8 mouse cellular contexts compared by ENCODE assay signal in genomic region chr5:92083417-92084038, GRCm38 (mm10). TPM values are rescaled to one million over a fixed set of nuclear protein-coding genes. Genes with fewer than 3 reads are reported as not detected.
DNase-seq lines count a peak whose midpoint lies in the region; ATAC-seq lines count a peak whose summit lies in the region.

Gene G3bp2, minus strand, starts transcription at chr5:92083719.

- no peaks in the 10 kb centered on the region for H3K36me3 ChIP-seq in intestine, embryonic 14.5 days (ENCODE audit: control insufficient read depth, insufficient read depth, low read length)

- H3K4me3 ChIP-seq in intestine, embryonic 14.5 days (ENCODE audit: low read depth, low read length) = peak within 1 kb of the TSS; percentile 93

- peak within 1 kb of the TSS; percentile 82 for H3K4me2 ChIP-seq in intestine, embryonic 14.5 days (ENCODE audit: low read length)

- H3K4me1 ChIP-seq in intestine, embryonic 14.5 days (replicated peaks; ENCODE audit: control insufficient read depth, insufficient read depth, low read length) = peaks cover 25% of the 10 kb centered on the region

- WGBS in intestine, embryonic 14.5 days = under 1% methylated on average over 64 of the region's 65 CpGs

- H3K27ac ChIP-seq in intestine, embryonic 14.5 days (ENCODE audit: low read depth) = peak within 1 kb of the TSS; percentile 99

- intact Hi-C loops in left cerebral cortex, postnatal 14 days (cut with DNase I) = loop anchor here (2.0 kb wide), 1 partner anchor 53 kb away; the partner anchor contains the start of gene Uso1

- peak within 1 kb of the TSS; percentile 95 for H3K9ac ChIP-seq in intestine, embryonic 14.5 days (ENCODE audit: low read length)

- no peaks in the 10 kb centered on the region for H3K27me3 ChIP-seq in intestine, embryonic 14.5 days (replicated peaks; ENCODE audit: control insufficient read depth, insufficient read depth, low read length)

- 0 out of 2 replicates have a peak, but pooled peaks cover 4% of the 10 kb centered on the region for H3K9me3 ChIP-seq in intestine, embryonic 14.5 days (ENCODE audit: control insufficient read depth, low read length)

- ATAC-seq in intestine, embryonic 14.5 days (replicated peaks; ENCODE audit: low FRiP score, low TSS enrichment, low read depth) = peak; percentile 98

- peak; percentile 95 to 97 for DNase-seq in adrenal gland, adult 18-20 months (ENCODE audit: low spot score in 2 of 2)
- peak; percentile 99 for DNase-seq in embryo, embryonic 11 days
- peak; percentile 98 for DNase-seq in gastrocnemius, postnatal 25 days
- peak; percentile 99 for DNase-seq in intestine, embryonic 14.5 days (ENCODE audit: low spot score)
- peak; percentile 96 to 97 for DNase-seq in left cerebral cortex, postnatal 14 days (ENCODE audit: low spot score in 2 of 2)
- peak; percentile 99 for DNase-seq in mesoderm, embryonic 11.5 days (ENCODE audit: low read depth, low spot score)
- peak; percentile 95 for DNase-seq in right cerebral cortex, postnatal 36 days (ENCODE audit: low spot score in 2 of 2)
- peak; percentile 99 for DNase-seq in yolk sac, embryonic 10.5 days (ENCODE audit: low spot score)

RNA-seq across cellular contexts. Expression of gene G3bp2, which starts in this region (rescaled TPM):
- total RNA-seq in adrenal gland, adult 18-20 months (2021) = 100 to 1,000 TPM; 117 to 135 TPM
- total RNA-seq in gastrocnemius, postnatal 25 days (2021) = 10 to 100 TPM; 48.8 to 51.7 TPM
- 192 and 202 TPM in 2 replicates for polyA plus RNA-seq in intestine, embryonic 14.5 days (2014; fragmentation: Nextera tagmentation; extraction: Ambion mirVana)
- total RNA-seq in left cerebral cortex, postnatal 14 days (2021) = 100 to 1,000 TPM; 176 to 179 TPM

Comparison
In these comparisons a context has a peak if more than half of its experiments do, and no peak if none do; other contexts are left out.
1. Peak in every context shown above with its lines: DNase-seq, ATAC-seq, H3K4me3 ChIP-seq and H3K27ac ChIP-seq.